Mouse (Mus musculus) ES-Bruce4 (cell line): ENCODE results near the gene Nos1ap.

ENCODE experiments used
- CTCF ChIP-seq: IDR thresholded peaks from one replicate; pipeline ENCODE4 v1.8.1; 2011; ENCODE audit warnings: low read depth, low read length
- EP300 ChIP-seq: IDR thresholded peaks from 2 replicates; pipeline ENCODE4 v1.6.1; 2011; ENCODE audit warnings: low read depth, low read length; ENCODE audit not compliant: insufficient read depth
- POLR2A ChIP-seq: IDR thresholded peaks from one replicate; pipeline ENCODE4 v1.8.1; 2011; ENCODE audit warnings: low read length; ENCODE audit not compliant: insufficient read depth

DNA sequence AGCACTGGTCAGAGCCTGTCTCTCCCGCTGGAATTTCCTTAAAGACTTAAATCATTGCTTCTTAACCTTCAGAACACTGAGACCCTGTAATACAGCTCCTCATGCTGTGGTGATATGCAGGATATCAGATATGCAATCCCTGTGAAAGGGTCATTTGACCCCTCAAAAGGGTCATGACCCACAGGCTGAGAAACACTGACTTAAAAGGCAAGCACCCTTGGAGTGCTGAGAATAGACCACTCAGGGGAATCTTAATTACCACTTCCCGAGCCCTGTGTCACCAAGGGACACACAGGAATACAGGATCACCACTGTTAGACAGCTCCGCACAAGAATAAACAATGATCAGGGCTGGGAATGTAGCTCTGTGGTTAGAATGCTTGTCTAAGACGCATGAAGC lies 91.0 kb downstream of the Nos1ap start:
- TF ChIP-seq CTCF: no peak
- TF ChIP-seq POLR2A: no peak
- TF ChIP-seq EP300: no peak
